Mouse (Mus musculus) layer of hippocampus, adult 8-10 months (tissue): ENCODE measurements at regions not wholly inside any gene's neighbourhood (a gene's known extent, or its start where the extent isn't known, plus 50 kb on each side); places are given as distances from the start of the nearest gene placed in this dataset.

Experiments
- DNase-seq, 2 experiments: peaks; one replicate each; pipeline ENCODE4 v3.0.0; 2022; ENCODE audit warnings: low spot score in 2 of 2

GRCm38 (mm10) chr2:40342579-40342978 is 1116.3 kb upstream of the Ppp6c start:
- no peak for DNase-seq

DNA sequence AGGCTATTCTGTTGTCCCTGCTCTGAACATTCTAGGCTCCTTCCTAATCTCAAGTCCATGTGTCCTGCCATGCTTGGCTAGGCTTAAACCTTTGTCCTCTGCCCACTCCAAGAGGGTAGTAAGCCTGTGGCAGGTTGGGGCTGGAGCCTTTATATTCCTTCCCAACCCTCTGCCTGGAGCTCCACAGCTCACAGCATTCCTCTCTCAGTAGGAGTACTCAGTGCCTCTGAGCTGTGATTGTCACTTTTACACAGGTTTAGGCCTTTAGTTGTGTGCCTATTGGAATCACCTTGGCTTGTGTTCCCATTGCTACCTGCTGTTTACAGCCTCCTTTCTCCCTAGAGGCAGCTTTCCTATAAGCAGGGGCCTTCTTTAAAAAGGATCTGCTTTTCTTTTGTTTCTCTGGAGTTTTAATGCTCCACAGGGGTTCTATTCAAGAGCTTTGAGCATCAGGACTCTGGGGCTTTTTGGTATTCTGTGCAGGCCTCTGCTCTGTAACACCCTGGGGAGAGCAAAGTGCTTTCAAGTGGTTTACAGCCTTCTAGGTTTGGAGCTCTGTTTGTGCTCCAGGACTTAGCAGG is 1106.1 kb upstream of the Ppp6c start:
- DNase-seq, result peak in 1 of 2 experiments; percentile 5

DNA sequence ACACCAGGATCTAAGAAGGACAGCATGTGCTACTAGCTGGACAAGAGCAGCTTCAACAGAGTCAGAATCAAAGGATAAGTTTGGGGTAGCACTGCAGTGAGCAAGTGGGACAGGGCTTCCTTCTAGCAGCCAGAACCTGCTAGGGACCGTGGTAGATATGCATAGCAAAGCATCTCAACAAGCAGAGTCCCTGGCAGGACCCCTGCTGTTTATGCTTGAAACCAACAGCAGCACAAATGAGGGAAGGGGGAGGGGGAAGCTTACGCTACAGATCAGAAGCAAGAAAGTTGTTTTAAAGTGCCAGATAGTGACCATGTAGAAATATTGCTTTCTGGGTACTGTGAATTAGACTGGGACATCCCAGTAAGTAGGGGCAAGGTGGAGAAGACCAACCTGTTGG is 1095.3 kb upstream of the Ppp6c start:
- no peak for DNase-seq

DNA sequence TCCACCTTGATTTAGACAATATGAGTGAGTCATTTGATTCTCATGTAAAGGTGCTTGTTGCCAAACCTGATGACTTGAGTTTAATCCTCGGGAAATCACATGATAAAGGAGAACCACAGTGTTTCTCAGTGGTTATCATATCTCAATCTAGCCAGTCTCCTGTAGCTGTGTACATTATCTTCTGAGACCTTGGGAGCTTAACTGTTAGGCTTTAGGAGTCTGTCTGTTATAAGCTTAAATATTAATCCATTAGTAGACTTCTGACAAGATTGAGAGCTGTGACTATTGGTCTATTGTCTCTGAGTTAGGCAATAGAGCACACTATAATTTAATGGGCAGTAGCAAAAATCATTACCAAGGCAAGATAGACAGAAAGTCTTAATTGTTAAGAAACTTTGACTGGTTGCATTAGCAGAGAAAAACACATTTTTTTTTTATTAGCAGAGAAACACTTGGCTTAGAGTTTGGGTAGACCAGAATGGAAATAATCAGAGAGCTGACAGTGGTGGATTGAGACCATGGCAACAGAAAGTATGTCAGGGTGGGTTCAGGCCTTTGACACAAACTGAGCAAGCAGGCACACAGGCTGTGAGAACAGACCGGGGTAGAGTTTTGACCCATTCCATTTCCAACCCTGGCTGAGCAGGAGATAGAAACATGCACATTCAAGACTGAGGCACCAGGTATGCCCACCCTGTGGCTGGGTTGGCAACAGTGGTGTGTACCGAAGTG is 1094.6 kb upstream of the Ppp6c start:
- DNase-seq, result no peak
